Mouse (Mus musculus) cerebellum, adult 9-11 months (tissue): Measurements from ENCODE around the gene Tmem185b.

Source experiments
- DNase-seq: peaks from one replicate; pipeline ENCODE4 v3.0.0; 2022

Tmem185b gene

DNA sequence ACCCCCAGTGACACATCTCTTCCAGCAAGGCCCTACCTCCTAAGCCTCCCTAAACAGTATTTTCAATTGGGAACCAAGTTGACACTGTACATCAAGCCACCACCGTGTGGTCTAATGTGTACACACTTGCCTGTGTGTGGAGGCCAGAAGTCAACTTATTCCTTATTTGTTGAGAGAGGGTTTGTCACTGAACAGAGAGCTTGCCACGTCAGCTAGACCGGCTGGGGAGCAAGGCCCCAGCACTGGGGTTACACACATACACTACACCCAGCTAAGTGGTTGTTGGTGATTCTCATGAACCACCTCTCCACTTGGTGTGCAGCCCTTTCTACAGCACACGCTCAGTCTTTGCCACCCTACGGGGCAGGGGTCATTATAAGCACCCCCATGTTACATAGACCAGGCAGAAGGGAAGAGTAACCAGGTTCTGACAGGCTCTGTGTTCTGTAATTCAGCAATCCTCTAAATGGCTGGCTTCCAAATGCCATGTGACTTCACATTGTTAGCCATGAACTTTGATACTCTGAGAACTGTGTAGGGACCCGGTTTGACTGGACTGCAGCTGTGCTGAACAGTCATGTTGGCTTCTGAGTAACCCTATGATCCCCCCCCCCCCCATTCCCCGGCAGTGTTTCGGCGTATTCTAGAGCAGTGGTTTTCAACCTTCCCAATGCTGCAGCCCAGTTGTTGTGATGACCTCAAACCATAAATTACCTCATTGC is 15.0 kb downstream of the Tmem185b start:
- DNase-seq, result no peak

GRCm38 (mm10) chr1:119541570-119541969 is 15.6 kb downstream of the Tmem185b start:
- no peak for DNase-seq

DNA sequence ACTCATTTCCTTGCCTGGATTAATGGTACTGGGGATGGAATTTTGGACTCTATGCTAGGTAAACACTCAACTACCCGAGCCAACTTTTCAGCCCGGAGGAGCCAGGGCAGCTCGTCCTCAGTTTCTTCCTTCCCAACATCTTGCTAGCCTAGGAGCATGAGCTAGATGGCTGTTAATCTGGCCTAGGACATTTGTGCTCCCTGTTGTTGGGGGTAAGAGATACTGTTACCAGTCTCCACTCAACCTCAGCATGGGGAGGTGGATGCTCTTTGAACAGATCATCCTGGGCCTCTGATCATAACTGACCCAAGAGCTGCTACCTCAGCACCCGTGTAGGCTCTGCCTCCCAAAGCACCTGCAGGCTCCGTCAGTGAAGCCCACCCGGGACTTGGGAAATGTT is 17.4 kb downstream of the Tmem185b start:
- DNase-seq, result no peak

- DNase-seq, result no peak
Observed at GRCm38 (mm10) chr1:119544611-119545155, 18.7 kb downstream of the Tmem185b start.

- DNase-seq, result no peak
Observed at GRCm38 (mm10) chr1:119545164-119545563, 19.2 kb downstream of the Tmem185b start.

DNA sequence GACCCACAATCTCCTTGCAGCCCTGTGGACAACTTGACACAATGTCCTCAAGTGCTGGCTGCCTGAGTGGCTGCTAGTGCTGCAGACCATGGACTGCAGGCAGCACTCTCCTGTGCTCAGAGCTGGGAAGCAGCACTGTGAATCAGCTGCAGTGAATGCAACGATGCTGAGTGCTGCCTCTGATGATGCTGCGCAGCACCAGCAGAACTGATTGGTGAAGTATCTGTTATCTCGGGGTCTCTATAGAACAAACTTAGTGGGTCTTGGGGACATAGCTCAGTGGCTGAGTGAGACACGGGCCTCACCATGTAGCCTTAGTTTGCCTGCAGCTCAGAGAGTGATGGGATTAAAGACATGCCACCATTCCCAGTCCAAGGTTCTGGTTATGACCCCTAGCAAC is 19.7 kb downstream of the Tmem185b start:
- no peak for DNase-seq

GRCm38 (mm10) chr1:119546490-119546889 is 20.5 kb downstream of the Tmem185b start:
- DNase-seq, result no peak

GRCm38 (mm10) chr1:119548668-119549326 is 22.8 kb downstream of the Tmem185b start:
- DNase-seq, result peak; percentile 67

DNA sequence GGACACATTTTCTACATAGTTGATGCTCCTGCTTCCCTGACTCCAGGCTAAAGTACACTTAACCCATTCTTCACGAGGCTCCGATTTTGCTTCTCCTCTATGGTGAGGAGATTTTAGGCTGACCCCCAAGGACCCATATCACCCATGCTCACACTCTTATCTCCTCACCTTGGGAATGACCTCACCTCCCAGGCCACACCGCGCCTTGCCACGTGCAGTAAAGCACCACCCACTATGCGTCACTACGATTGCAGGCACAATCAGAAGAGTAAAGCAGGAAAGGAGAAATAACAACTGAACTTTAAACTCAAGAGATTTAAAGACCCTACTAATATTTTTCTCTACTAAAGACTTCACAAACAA is 23.3 kb downstream of the Tmem185b start:
- no peak for DNase-seq

GRCm38 (mm10) chr1:119550064-119550463 is 24.1 kb downstream of the Tmem185b start:
- no peak for DNase-seq

DNA sequence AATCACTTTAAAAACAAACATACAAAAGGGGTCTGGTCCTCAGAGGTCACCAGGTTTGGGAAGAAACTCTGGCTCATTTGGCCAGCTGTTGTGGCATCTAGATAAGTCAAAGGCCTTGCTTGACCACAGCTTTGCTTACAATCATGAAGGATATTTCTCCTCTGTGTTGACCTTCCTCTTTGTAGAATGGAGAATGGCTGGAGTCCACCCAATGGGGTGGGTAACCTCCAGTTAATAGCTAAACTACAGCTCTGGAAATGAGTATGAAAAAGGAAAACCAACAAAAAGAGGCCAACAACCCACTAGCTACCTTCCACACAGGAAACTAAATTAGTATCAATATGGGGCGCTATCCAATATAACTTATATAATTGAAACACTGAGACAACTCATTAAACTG is 25.7 kb downstream of the Tmem185b start:
- DNase-seq, result no peak

- no peak for DNase-seq
Observed at GRCm38 (mm10) chr1:119555651-119556050, 29.7 kb downstream of the Tmem185b start.

DNA sequence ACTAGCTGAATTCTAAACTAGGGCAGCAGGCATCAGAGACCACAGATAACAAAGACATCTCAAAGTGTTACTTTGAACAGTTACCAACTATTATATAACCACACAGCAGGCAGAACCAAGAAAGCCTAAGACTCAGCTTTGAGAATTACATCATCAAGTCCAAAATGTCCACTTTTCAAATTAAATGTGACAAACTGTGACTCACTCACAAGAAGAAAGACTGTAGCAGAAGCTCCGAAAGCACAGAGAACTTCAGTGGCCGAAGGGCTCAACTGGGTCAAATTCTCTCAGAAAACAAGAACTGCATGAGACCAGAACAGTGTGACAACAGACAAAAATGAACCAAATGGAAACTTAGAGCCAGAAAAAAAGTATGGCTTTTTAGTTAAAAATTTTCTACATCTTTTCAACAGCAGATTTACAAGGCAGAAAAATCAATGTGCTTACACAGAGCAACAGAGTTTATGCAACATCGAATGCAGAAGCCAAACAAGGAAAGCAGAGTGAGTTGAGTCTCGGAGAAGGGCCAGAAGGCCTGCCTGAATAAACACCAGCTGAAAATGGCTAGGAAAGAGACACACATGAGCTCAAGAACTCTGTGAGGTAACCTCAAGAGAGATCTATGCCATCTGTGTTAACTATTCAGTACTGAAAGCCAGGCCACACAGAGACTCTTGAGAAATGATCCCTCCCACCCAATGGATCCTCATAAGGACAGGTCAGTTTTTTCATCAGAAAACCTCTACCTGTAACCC is 31.9 kb downstream of the Tmem185b start:
- DNase-seq, result peak; percentile 16

GRCm38 (mm10) chr1:119565531-119565930 is 39.6 kb downstream of the Tmem185b start:
- DNase-seq, result no peak

GRCm38 (mm10) chr1:119570134-119570533 is 44.2 kb downstream of the Tmem185b start:
- no peak for DNase-seq
